Mouse (Mus musculus) hindbrain, postnatal 0 days (tissue): ENCODE data around the gene Tsen2. TPM values are rescaled to one million over a fixed set of nuclear protein-coding genes. Genes with fewer than 3 reads are reported as not detected.

ENCODE experiments used
- ATAC-seq: fragments of 200-750 bp; cut with Nextera tagmentation; 2 replicates; pipeline ENCODE4 v1.8.0; 2017; ENCODE audit warnings: mild to moderate bottlenecking, moderate TSS enrichment, moderate library complexity
- DNase-seq: peaks from one replicate; pipeline ENCODE4 v3.0.0-alpha.2; 2015; ENCODE audit warnings: low spot score
- H3K27ac ChIP-seq: fragments of 300-500 bp; sonication (generic); 2 replicates; pipeline ENCODE4 v1.5.1; 2014; ENCODE audit warnings: mild to moderate bottlenecking
- H3K27me3 ChIP-seq: fragments of 300-500 bp; sonication (generic); 2 replicates; pipeline ENCODE4 v1.6.1; 2014; ENCODE audit warnings: low read length, mixed read lengths; ENCODE audit not compliant: insufficient read depth
- H3K36me3 ChIP-seq: fragments of 300-500 bp; sonication (generic); 2 replicates; pipeline ENCODE4 v1.6.1; 2014; ENCODE audit warnings: low read length, mixed read lengths; ENCODE audit not compliant: insufficient read depth
- H3K4me1 ChIP-seq: fragments of 300-500 bp; sonication (generic); 2 replicates; pipeline ENCODE4 v1.6.1; 2014; ENCODE audit warnings: antibody characterized with exemption, low read length, mixed read lengths; ENCODE audit not compliant: insufficient read depth
- H3K4me2 ChIP-seq: fragments of 300-500 bp; sonication (generic); 2 replicates; pipeline ENCODE4 v1.6.1; 2014; ENCODE audit warnings: low read depth, mild to moderate bottlenecking, low read length, moderate library complexity, mixed read lengths
- H3K4me3 ChIP-seq: fragments of 300-500 bp; sonication (generic); 2 replicates; pipeline ENCODE4 v1.5.1; 2014; ENCODE audit warnings: low read length
- H3K9ac ChIP-seq: fragments of 300-500 bp; sonication (generic); replicated peaks from 2 replicates; pipeline ENCODE4 v1.6.1; 2014; ENCODE audit warnings: mild to moderate bottlenecking, low read length, moderate library complexity, mixed read lengths
- H3K9me3 ChIP-seq: fragments of 300-500 bp; sonication (generic); 2 replicates; pipeline ENCODE4 v1.6.1; 2016; ENCODE audit warnings: low read length, mixed read lengths
- CTCF ChIP-seq: IDR thresholded peaks from 2 replicates; pipeline ENCODE4 v1.5.1; 2016; ENCODE audit warnings: antibody characterized with exemption, control low read depth, low read depth
- WGBS: fragments of 180-500 bp; shearing (Covaris S2); extraction: QIAGEN DNeasy Blood & Tissue Kit; methylation state at CpG from one replicate; pipeline ENCODE4 v1.1.7; 2014; 5-methylcytosine and 5-hydroxymethylcytosine counted together
- polyA plus RNA-seq: library from polyadenylated mRNA; unstranded; fragments of >200 nt; fragmentation: Nextera tagmentation; extraction: Ambion mirVana; gene quantifications from 2 replicates; pipeline ENCODE4 v1.2.1, GENCODE M21; 2015
- total RNA-seq: library from RNA; depleted of rRNA; stranded (reverse); fragments of >200 nt; gene quantifications from 2 replicates; pipeline ENCODE4 v1.2.3, GENCODE M21; 2014

Gene Tsen2
- total and polyA plus RNA-seq, 2 experiments from 2014 or later = 18.3 to 25.9 TPM

DNA sequence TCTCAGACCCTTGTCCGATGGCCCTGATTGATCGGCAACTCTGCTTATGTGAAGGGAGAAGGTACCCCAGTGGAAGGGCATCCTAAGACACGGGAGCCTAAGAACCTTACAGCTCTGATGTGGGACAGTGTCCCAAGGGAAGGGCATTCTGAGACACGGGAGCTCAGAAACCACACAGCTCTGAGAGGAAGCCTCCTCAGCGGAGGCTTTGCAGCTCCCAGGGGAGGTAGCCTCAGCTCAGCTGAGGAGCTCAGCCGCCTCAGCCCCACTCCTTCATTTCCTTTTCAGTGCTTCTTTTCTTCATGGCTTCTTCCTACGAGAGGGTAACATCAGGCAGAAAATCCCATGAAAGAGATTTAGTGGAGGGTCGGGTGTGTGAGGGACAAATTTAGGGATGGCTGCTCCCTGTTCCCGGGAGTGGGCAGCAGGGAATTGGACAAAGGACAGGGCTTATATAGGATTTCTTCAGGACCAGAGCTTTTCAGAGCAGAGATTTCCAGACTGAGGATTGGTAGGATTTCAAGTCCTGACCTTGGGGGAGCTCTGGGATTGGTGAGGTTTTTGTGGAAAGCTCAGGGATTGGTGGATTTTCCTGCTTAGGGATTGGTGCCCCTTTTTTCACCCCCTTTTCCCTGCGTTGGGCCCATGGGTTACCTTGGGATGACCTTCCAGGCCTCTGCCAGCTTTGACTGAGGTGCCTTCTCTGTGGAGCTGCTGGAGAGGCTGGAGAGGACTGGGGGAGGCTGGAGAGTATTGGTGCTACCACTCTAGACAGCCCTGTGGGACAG is 38.1 kb downstream of the Tsen2 start:
- H3K9ac ChIP-seq = no peak overlapping the region
- 81% methylated on average over 10 of the region's 10 CpGs for WGBS
- DNase-seq (no peak), ATAC-seq (no peak)
- H3K36me3 ChIP-seq = peaks cover 20% of the 10 kb centered on the region; the same call in 1 of the 2 replicates
- no peak overlapping the region for H3K4me3 ChIP-seq
- TF ChIP-seq CTCF = no peak
- no peaks in the 10 kb centered on the region for H3K27me3 ChIP-seq
- H3K4me1 ChIP-seq = no peaks in the 10 kb centered on the region
- no peak overlapping the region for H3K27ac ChIP-seq
- no peak overlapping the region for H3K4me2 ChIP-seq
- H3K9me3 ChIP-seq = no peaks in the 10 kb centered on the region

GRCm38 (mm10) chr6:115583430-115584125 is 39.1 kb downstream of the Tsen2 start:
- no peak overlapping the region for H3K9ac ChIP-seq
- H3K27ac ChIP-seq = no peak overlapping the region
- H3K4me1 ChIP-seq = no peaks in the 10 kb centered on the region
- WGBS = 86% methylated on average over 6 of the region's 6 CpGs
- peaks cover 11% of the 10 kb centered on the region; the same call in 1 of the 2 replicates for H3K36me3 ChIP-seq
- no peak overlapping the region for H3K4me3 ChIP-seq
- ATAC-seq (no peak), DNase-seq (no peak)
- H3K4me2 ChIP-seq = no peak overlapping the region
- no peak for TF ChIP-seq CTCF
- no peaks in the 10 kb centered on the region for H3K27me3 ChIP-seq
- H3K9me3 ChIP-seq = no peaks in the 10 kb centered on the region

DNA sequence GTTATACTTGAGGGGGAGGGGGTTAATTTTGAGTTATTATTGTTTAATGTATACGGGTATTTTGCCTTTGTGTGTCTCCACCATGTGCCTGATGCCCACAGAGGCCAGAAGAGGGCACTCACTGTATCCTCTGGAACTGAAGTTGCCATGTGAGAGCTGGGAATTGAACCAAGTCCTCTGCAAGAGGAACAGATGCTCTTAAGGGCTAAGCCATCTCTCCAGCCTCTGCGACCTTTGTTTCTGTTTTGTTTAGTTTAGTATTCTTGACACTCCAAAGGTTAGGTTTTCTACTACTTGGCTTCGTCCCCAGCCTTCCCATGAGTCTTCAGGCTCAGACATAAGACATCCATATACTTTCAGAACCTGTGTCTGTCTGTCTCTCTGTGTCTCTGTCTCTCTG is 39.7 kb downstream of the Tsen2 start:
- no peak overlapping the region for H3K27ac ChIP-seq
- no peaks in the 10 kb centered on the region for H3K4me1 ChIP-seq
- no peak for DNase-seq
- no peaks in the 10 kb centered on the region for H3K27me3 ChIP-seq
- H3K4me3 ChIP-seq = no peak overlapping the region
- no peak overlapping the region for H3K9ac ChIP-seq
- H3K4me2 ChIP-seq = no peak overlapping the region
- 77% methylated on average over 3 of the region's 3 CpGs for WGBS
- TF ChIP-seq CTCF = no peak
- no peaks in the 10 kb centered on the region for H3K9me3 ChIP-seq
- ATAC-seq = no peak
- H3K36me3 ChIP-seq = 0 out of 2 replicates have a peak, but pooled peaks cover 6% of the 10 kb centered on the region

DNA sequence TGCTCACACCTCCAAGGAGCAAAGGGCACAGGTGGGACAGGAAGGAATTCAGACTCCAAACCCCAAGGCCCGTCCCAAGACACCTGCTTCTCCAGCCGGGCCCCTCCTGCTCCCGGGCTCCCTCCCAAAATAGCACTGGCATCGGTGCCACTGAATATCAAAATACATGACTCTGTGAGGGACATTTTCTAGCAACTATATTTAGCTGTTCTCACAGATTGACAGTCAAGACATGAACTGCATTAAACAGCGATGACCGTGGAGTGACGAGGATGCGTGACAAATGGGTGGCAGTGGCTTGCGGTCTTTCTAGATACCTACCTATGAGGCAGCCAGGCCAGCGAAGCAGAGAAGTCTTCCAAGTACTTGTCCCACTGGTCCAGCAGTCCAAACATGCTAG is 41.9 kb downstream of the Tsen2 start:
- 82% methylated on average over 10 of the region's 10 CpGs for WGBS
- Histone ChIP-seq H3K4me2 (no peak overlapping the region), H3K4me3 (no peak overlapping the region), H3K9ac (no peak overlapping the region), H3K9me3 (no peaks in the 10 kb centered on the region), H3K4me1 (no peaks in the 10 kb centered on the region), H3K36me3 (no peaks in the 10 kb centered on the region), H3K27ac (no peak overlapping the region), H3K27me3 (no peaks in the 10 kb centered on the region)
- TF ChIP-seq CTCF = no peak
- ATAC-seq (no peak), DNase-seq (no peak)

GRCm38 (mm10) chr6:115591692-115592359 is 47.4 kb downstream of the Tsen2 start:
- ATAC-seq (no peak), DNase-seq (no peak)
- no peak overlapping the region for H3K4me3 ChIP-seq
- H3K27me3 ChIP-seq = no peaks in the 10 kb centered on the region
- no peak overlapping the region for H3K27ac ChIP-seq
- no peak for TF ChIP-seq CTCF
- no peak overlapping the region for H3K4me2 ChIP-seq
- H3K36me3 ChIP-seq = no peaks in the 10 kb centered on the region
- H3K9me3 ChIP-seq = no peaks in the 10 kb centered on the region
- no peaks in the 10 kb centered on the region for H3K4me1 ChIP-seq
- 88% methylated on average over 19 of the region's 19 CpGs for WGBS
- no peak overlapping the region for H3K9ac ChIP-seq

DNA sequence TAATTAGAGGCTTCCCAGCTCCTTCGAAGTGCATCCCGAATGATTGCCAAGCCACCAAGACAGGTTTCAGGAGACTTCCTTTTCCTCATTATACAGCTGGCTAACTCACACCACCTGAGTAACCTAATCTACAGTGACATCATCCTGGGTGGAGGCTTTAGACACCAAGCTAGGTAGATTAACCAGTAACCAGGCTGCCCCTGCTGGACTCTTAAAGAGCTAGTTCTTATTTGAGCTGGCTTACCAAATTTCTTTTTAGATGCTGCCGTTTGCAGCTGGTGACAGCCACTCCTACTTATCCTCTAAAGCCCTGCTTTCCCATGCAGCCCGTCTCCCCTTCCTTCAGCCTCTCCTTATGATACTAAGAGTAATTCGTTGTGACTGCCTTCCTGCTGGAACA is 48.0 kb downstream of the Tsen2 start, which contains the start of gene Mkrn2os:
Mkrn2os (minus strand) TSS at position 119 of the 400 bp plus-strand sequence.
- TF ChIP-seq CTCF = no peak

More for the DNA sequence above, 48.0 kb downstream of the Tsen2 start, which contains the start of gene Mkrn2os:
- WGBS = 71% methylated on average over 5 of the region's 5 CpGs
- Histone ChIP-seq H3K27ac (no peak within 1 kb of the TSS), H3K9ac (no peak within 1 kb of the TSS), H3K4me3 (no peak within 1 kb of the TSS), H3K27me3 (no peaks in the 10 kb centered on the region), H3K9me3 (no peaks in the 10 kb centered on the region), H3K4me2 (no peak within 1 kb of the TSS), H3K4me1 (no peaks in the 10 kb centered on the region), H3K36me3 (no peaks in the 10 kb centered on the region)
- DNase-seq (no peak), ATAC-seq (no peak)
